Mouse (Mus musculus) testis, adult 2 months (tissue): ENCODE measurements at regions not wholly inside any gene's neighbourhood (a gene's known extent, or its start where the extent isn't known, plus 50 kb on each side); places are given as distances from the start of the nearest gene placed in this dataset.

Experiments
- CTCF ChIP-seq: fragments of 200-500 bp; IDR thresholded peaks from 2 replicates; pipeline ENCODE4 v1.5.1; 2012; ENCODE audit warnings: low read depth, mild to moderate bottlenecking, inconsistent platforms, low read length, moderate library complexity; ENCODE audit not compliant: control insufficient read depth, insufficient read depth, insufficient replicate concordance
- POLR2A ChIP-seq: fragments of 200-500 bp; IDR thresholded peaks from 2 replicates; pipeline ENCODE4 v1.6.1; 2012; ENCODE audit warnings: low read depth, mild to moderate bottlenecking, inconsistent platforms, low read length, moderate library complexity; ENCODE audit not compliant: control insufficient read depth

DNA sequence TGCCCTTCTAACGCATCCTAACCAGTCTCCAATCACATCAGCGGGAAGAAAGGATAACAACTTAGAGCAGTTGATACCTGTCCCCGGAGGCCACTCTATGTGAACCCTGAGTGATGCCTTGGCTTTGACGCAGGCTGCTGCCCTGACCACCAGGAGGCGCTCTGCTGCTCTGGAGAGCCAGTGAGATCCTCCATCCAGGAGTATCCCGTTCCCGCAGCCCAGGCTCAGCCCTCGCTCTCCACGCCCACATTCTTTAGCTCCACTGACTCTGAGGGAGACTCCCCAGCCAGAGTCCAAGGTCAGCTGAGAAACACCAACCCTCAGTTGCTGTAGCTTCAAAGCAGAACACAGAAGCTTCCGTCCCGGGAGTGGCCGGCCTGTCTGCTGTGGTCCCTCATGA lies 307.0 kb downstream of the Ajap1 start:
- peak; percentile 96 for TF ChIP-seq CTCF
- TF ChIP-seq POLR2A: no peak
